Mouse (Mus musculus): ENCODE measurements around the gene Slx4. TPM values are rescaled to one million over a fixed set of nuclear protein-coding genes. Genes with fewer than 3 reads are reported as not detected.

Slx4 gene
- 30.4 and 33.3 TPM in 2 replicates for total RNA-seq (2012; rRNA removed)
- total RNA-seq (2014; rRNA removed) = 13.4 and 14.9 TPM in 2 replicates
- 40.2 and 47.4 TPM in 2 replicates for polyA plus RNA-seq (2012; ENCODE audit: insufficient read length, low read depth)

GRCm38 (mm10) chr16:4003489-4004398 lies at the start of gene Slx4:
TSS of gene Slx4 (minus strand) at chr16:4003770.
- H3K4me2 ChIP-seq (ENCODE audit: insufficient read depth, low read depth, poor library complexity, severe bottlenecking) = peak within 1 kb of the TSS; percentile 76
- no peaks in the 10 kb centered on the region for H3K27me3 ChIP-seq (replicated peaks)
- H3K4me3 ChIP-seq (replicated peaks in 1 of 3; ENCODE audit: low read depth in 2 of 3, low read length in 2 of 3, poor library complexity in 1 of 3) = peak within 1 kb of the TSS; percentile 67 to 86 (median 86)
- in situ Hi-C loops (cut with MboI; ENCODE audit: low pct_ligation_motif_present, low pct_unique_long_range_greater_than_20kb, low sequenced_read_pairs) = loop anchor here (5.0 to 10.0 kb wide), 2 partner anchors 76 to 159 kb away; partner anchors contain the start of gene Zfp174
- dilution Hi-C loops (cut with MboI; ENCODE audit: extremely low pct_ligation_motif_present, extremely low pct_unique_long_range_greater_than_20kb, low sequenced_read_pairs) = no loop called here
- peak; percentile 100 for DNase-seq (ENCODE audit: extremely low read depth)
- peak within 1 kb of the TSS; percentile 85 for H3K27ac ChIP-seq (ENCODE audit: insufficient read depth, low read depth)
- H3K79me2 ChIP-seq (replicated peaks; ENCODE audit: control insufficient read depth, extremely low read depth, insufficient read depth, poor library complexity, severe bottlenecking) = peaks cover 19% of the 10 kb centered on the region
- H3K36me3 ChIP-seq (replicated peaks in 1 of 2; ENCODE audit: control insufficient read depth in 1 of 2, insufficient read depth in 1 of 2, low read length in 1 of 2) = peaks cover 20 to 32% of the 10 kb centered on the region in 2 experiments
- H3K4me1 ChIP-seq (ENCODE audit: control insufficient read depth in 1 of 2, insufficient read depth in 2 of 2) = peaks cover 5 to 27% of the 10 kb centered on the region in 2 experiments; a peak in 3 of 4 replicates
- H3K9ac ChIP-seq (ENCODE audit: insufficient read depth, low read depth) = peak within 1 kb of the TSS; percentile 77
- peaks cover 9% of the 10 kb centered on the region for H3K9me3 ChIP-seq (replicated peaks; ENCODE audit: low read length)
- TF ChIP-seq MYC (IDR thresholded peaks at IDR 0.05; ENCODE audit: low read depth, low read length) (peak; percentile 88; the same call in 1 of the 2 replicates), KAT2A (IDR thresholded peaks at IDR 0.05; ENCODE audit: insufficient replicate concordance, low read length) (peak; percentile 64; the same call in 1 of the 2 replicates), CHD2 (IDR thresholded peaks at IDR 0.05; ENCODE audit: low read length) (peak; percentile 59; the same call in 1 of the 2 replicates), POLR2AphosphoS2 (IDR thresholded peaks at IDR 0.05; ENCODE audit: low read depth, low read length) (peak; percentile 97), ZKSCAN1 (IDR thresholded peaks at IDR 0.05; ENCODE audit: borderline replicate concordance, low read depth, low read length) (no peak), CTCF (conservative IDR thresholded peaks at IDR 0.05 in 1 of 2, IDR thresholded peaks at IDR 0.05 in 1 of 2; ENCODE audit: low read depth in 2 of 2, low read length in 2 of 2) (peak; percentile 68 to 85), GABPA (IDR thresholded peaks at IDR 0.05; ENCODE audit: insufficient replicate concordance, low read depth, low read length) (peak; percentile 23; the same call in 1 of the 2 replicates), SIN3A (IDR thresholded peaks at IDR 0.05; ENCODE audit: low read length) (peak; percentile 75), JUN (IDR thresholded peaks at IDR 0.05; ENCODE audit: insufficient read depth, low read depth, low read length) (no peak), NRF1 (IDR thresholded peaks at IDR 0.05; ENCODE audit: low read depth, low read length) (peak; percentile 95), NELFE (IDR thresholded peaks at IDR 0.05; ENCODE audit: low read depth, low read length) (peak; percentile 98), EP300 (IDR thresholded peaks at IDR 0.05; ENCODE audit: low read length) (peak; percentile 40; the same call in 1 of the 2 replicates), ZMIZ1 (IDR thresholded peaks at IDR 0.05; ENCODE audit: low read depth, low read length) (peak; percentile 97), RCOR1 (conservative IDR thresholded peaks at IDR 0.05; ENCODE audit: low read depth, low read length) (peak; percentile 34; the same call in 1 of the 2 replicates), ZC3H11A (IDR thresholded peaks at IDR 0.05; ENCODE audit: low read depth, low read length) (no peak), CHD1 (IDR thresholded peaks at IDR 0.05; ENCODE audit: low read depth, low read length) (peak; percentile 24; the same call in 1 of the 2 replicates), ELF1 (IDR thresholded peaks at IDR 0.05; ENCODE audit: low read depth, low read length) (peak; percentile 97), TBP (conservative IDR thresholded peaks at IDR 0.05; ENCODE audit: low read depth, low read length) (peak; percentile 91), PAX5 (IDR thresholded peaks at IDR 0.05; ENCODE audit: low read length) (no peak), SMC3 (IDR thresholded peaks at IDR 0.05; ENCODE audit: low read depth, low read length) (peak; percentile 63), MAX (IDR thresholded peaks at IDR 0.05; ENCODE audit: low read length) (peak; percentile 81), USF1 (IDR thresholded peaks at IDR 0.05; ENCODE audit: low read depth, low read length) (no peak), MEF2A (IDR thresholded peaks at IDR 0.05; ENCODE audit: borderline replicate concordance, low read depth, low read length) (peak; percentile 66), UBTF (IDR thresholded peaks at IDR 0.05; ENCODE audit: low read depth, low read length) (peak; percentile 72; the same call in 1 of the 2 replicates), E2F4 (IDR thresholded peaks at IDR 0.05; ENCODE audit: insufficient replicate concordance, low read depth, low read length) (peak; percentile 63; the same call in 1 of the 2 replicates), TCF12 (IDR thresholded peaks at IDR 0.05; ENCODE audit: low read depth, low read length) (peak; percentile 95), BHLHE40 (IDR thresholded peaks at IDR 0.05; ENCODE audit: low read depth, low read length) (peak; percentile 80), MAZ (IDR thresholded peaks at IDR 0.05; ENCODE audit: low read depth, low read length) (peak; percentile 47), ZNF384 (IDR thresholded peaks at IDR 0.05; ENCODE audit: low read depth, low read length) (no peak), USF2 (conservative IDR thresholded peaks at IDR 0.05; ENCODE audit: low read depth, low read length) (no peak; the same call in 1 of the 2 replicates), MAFK (IDR thresholded peaks at IDR 0.05; ENCODE audit: insufficient replicate concordance, low read length) (no peak), RAD21 (IDR thresholded peaks at IDR 0.05; ENCODE audit: low read depth, low read length) (peak; percentile 70), ETS1 (conservative IDR thresholded peaks at IDR 0.05; ENCODE audit: low read depth, low read length) (no peak; the same call in none of the 2 replicates), POLR2A (IDR thresholded peaks at IDR 0.05; ENCODE audit: low read depth, low read length) (peak; percentile 100), IRF4 (IDR thresholded peaks at IDR 0.05; ENCODE audit: low read depth, low read length) (peak; percentile 76), MXI1 (IDR thresholded peaks at IDR 0.05; ENCODE audit: low read depth, low read length) (peak; percentile 70), JUND (conservative IDR thresholded peaks at IDR 0.05; ENCODE audit: low read depth, low read length) (no peak)

Data from CH12.LX (cell line).